Mouse (Mus musculus): ENCODE data around the gene Dpp10. TPM values are rescaled to one million over a fixed set of nuclear protein-coding genes. Genes with fewer than 3 reads are reported as not detected.

The Dpp10 gene
- total RNA-seq, 2 experiments from 2014 or later = 102 to 117 TPM

- DNase-seq (ENCODE audit: extremely low spot score in 1 of 2, low spot score in 2 of 2) = no peak
- intact Hi-C loops (cut with DNase I) = no loop called here
Observed at GRCm38 (mm10) chr1:123927278-123928002, 117.9 kb downstream of the Dpp10 start.

- no peak for DNase-seq (ENCODE audit: extremely low spot score in 1 of 2, low spot score in 2 of 2)
- intact Hi-C loops (cut with DNase I) = no loop called here
Observed at GRCm38 (mm10) chr1:123924905-123925304, 120.5 kb downstream of the Dpp10 start.

- no peak for DNase-seq (ENCODE audit: extremely low spot score in 1 of 2, low spot score in 2 of 2)
- intact Hi-C loops (cut with DNase I) = no loop called here
Observed at GRCm38 (mm10) chr1:123923907-123924306, 121.5 kb downstream of the Dpp10 start.

- no peak for DNase-seq (ENCODE audit: extremely low spot score in 1 of 2, low spot score in 2 of 2)
- intact Hi-C loops (cut with DNase I) = no loop called here
Observed at GRCm38 (mm10) chr1:123919606-123920005, 125.8 kb downstream of the Dpp10 start.

GRCm38 (mm10) chr1:123902628-123903027 is 142.7 kb downstream of the Dpp10 start:
- peak; percentile 27 to 71 for DNase-seq (ENCODE audit: extremely low spot score in 1 of 2, low spot score in 2 of 2)
- intact Hi-C loops (cut with DNase I) = no loop called here

- intact Hi-C loops (cut with DNase I) = no loop called here
- DNase-seq (ENCODE audit: extremely low spot score in 1 of 2, low spot score in 2 of 2) = peak; percentile 29 to 34
Observed at GRCm38 (mm10) chr1:123901218-123901617, 144.1 kb downstream of the Dpp10 start.

- DNase-seq (ENCODE audit: extremely low spot score in 1 of 2, low spot score in 2 of 2) = no peak
- intact Hi-C loops (cut with DNase I) = no loop called here
Observed at GRCm38 (mm10) chr1:123887243-123887642, 158.1 kb downstream of the Dpp10 start.

GRCm38 (mm10) chr1:123846881-123847280 is 198.5 kb downstream of the Dpp10 start:
- intact Hi-C loops (cut with DNase I) = no loop called here
- DNase-seq (ENCODE audit: extremely low spot score in 1 of 2, low spot score in 2 of 2) = no peak

GRCm38 (mm10) chr1:123801206-123801605 is 244.2 kb downstream of the Dpp10 start:
- intact Hi-C loops (cut with DNase I) = no loop called here
- no peak for DNase-seq (ENCODE audit: extremely low spot score in 1 of 2, low spot score in 2 of 2)

GRCm38 (mm10) chr1:123765511-123765910 is 279.8 kb downstream of the Dpp10 start:
- intact Hi-C loops (cut with DNase I) = no loop called here

GRCm38 (mm10) chr1:123762272-123762671 is 283.1 kb downstream of the Dpp10 start:
- DNase-seq (ENCODE audit: extremely low spot score in 1 of 2, low spot score in 2 of 2) = no peak
- intact Hi-C loops (cut with DNase I) = no loop called here

More at GRCm38 (mm10) chr1:123765511-123765910, 279.8 kb downstream of the Dpp10 start:
- no peak for DNase-seq (ENCODE audit: extremely low spot score in 1 of 2, low spot score in 2 of 2)

GRCm38 (mm10) chr1:123756055-123756454 is 289.3 kb downstream of the Dpp10 start:
- intact Hi-C loops (cut with DNase I) = no loop called here
- no peak for DNase-seq (ENCODE audit: extremely low spot score in 1 of 2, low spot score in 2 of 2)

- peak in 1 of 2 experiments; percentile 15 for DNase-seq (ENCODE audit: extremely low spot score in 1 of 2, low spot score in 2 of 2)
- intact Hi-C loops (cut with DNase I) = no loop called here
Observed at GRCm38 (mm10) chr1:123707292-123707691, 338.1 kb downstream of the Dpp10 start.

- intact Hi-C loops (cut with DNase I) = no loop called here
- no peak for DNase-seq (ENCODE audit: extremely low spot score in 1 of 2, low spot score in 2 of 2)
Observed at GRCm38 (mm10) chr1:123658409-123658808, 386.9 kb downstream of the Dpp10 start.

- no peak for DNase-seq (ENCODE audit: extremely low spot score in 1 of 2, low spot score in 2 of 2)
- intact Hi-C loops (cut with DNase I) = no loop called here
Observed at GRCm38 (mm10) chr1:123656607-123657006, 388.8 kb downstream of the Dpp10 start.

- DNase-seq (ENCODE audit: extremely low spot score in 1 of 2, low spot score in 2 of 2) = no peak
- intact Hi-C loops (cut with DNase I) = no loop called here
Observed at GRCm38 (mm10) chr1:123637897-123638296, 407.5 kb downstream of the Dpp10 start.

- intact Hi-C loops (cut with DNase I) = no loop called here
- no peak for DNase-seq (ENCODE audit: extremely low spot score in 1 of 2, low spot score in 2 of 2)
Observed at GRCm38 (mm10) chr1:123628268-123628667, 417.1 kb downstream of the Dpp10 start.

GRCm38 (mm10) chr1:123584857-123585256 is 460.5 kb downstream of the Dpp10 start:
- no peak for DNase-seq (ENCODE audit: extremely low spot score in 1 of 2, low spot score in 2 of 2)
- intact Hi-C loops (cut with DNase I) = no loop called here

- DNase-seq (ENCODE audit: extremely low spot score in 1 of 2, low spot score in 2 of 2) = no peak
- intact Hi-C loops (cut with DNase I) = no loop called here
Observed at GRCm38 (mm10) chr1:123580112-123580511, 465.2 kb downstream of the Dpp10 start.

GRCm38 (mm10) chr1:123573713-123574112 is 471.6 kb downstream of the Dpp10 start:
- DNase-seq (ENCODE audit: extremely low spot score in 1 of 2, low spot score in 2 of 2) = no peak
- intact Hi-C loops (cut with DNase I) = no loop called here

GRCm38 (mm10) chr1:123542496-123542895 is 502.9 kb downstream of the Dpp10 start:
- intact Hi-C loops (cut with DNase I) = no loop called here
- DNase-seq (ENCODE audit: extremely low spot score in 1 of 2, low spot score in 2 of 2) = no peak
